Mouse (Mus musculus) embryonic facial prominence, embryonic 13.5 days (tissue): Measurements from ENCODE around the gene Ankrd37. TPM values are rescaled to one million over a fixed set of nuclear protein-coding genes. Genes with fewer than 3 reads are reported as not detected.
A peak's percentile ranks its signal among the peaks of the same experiment; 100 is the strongest.

ENCODE experiments used
- ATAC-seq: fragments of 200-750 bp; cut with Nextera tagmentation; 2 replicates; pipeline ENCODE4 v1.8.0; 2017; ENCODE audit warnings: low read depth; ENCODE audit not compliant: insufficient number of reproducible peaks, insufficient read depth, low FRiP score, low TSS enrichment
- H3K27ac ChIP-seq: fragments of 300-500 bp; sonication (generic); 2 replicates; pipeline ENCODE4 v1.5.1; 2015; ENCODE audit warnings: moderate library complexity, mild to moderate bottlenecking, inconsistent platforms
- H3K27me3 ChIP-seq: fragments of 300-500 bp; sonication (generic); 2 replicates; pipeline ENCODE4 v1.6.1; 2015; ENCODE audit warnings: mild to moderate bottlenecking, inconsistent platforms
- H3K36me3 ChIP-seq: fragments of 300-500 bp; sonication (generic); 2 replicates; pipeline ENCODE4 v1.6.1; 2015; ENCODE audit warnings: mild to moderate bottlenecking, inconsistent platforms
- H3K4me1 ChIP-seq: fragments of 300-500 bp; sonication (generic); 2 replicates; pipeline ENCODE4 v1.6.1; 2015; ENCODE audit warnings: inconsistent platforms
- H3K4me2 ChIP-seq: fragments of 300-500 bp; sonication (generic); 2 replicates; pipeline ENCODE4 v1.6.1; 2015; ENCODE audit warnings: moderate library complexity, mild to moderate bottlenecking, inconsistent platforms
- H3K4me3 ChIP-seq: fragments of 300-500 bp; sonication (generic); 2 replicates; pipeline ENCODE4 v1.5.1; 2015; ENCODE audit warnings: mild to moderate bottlenecking, inconsistent platforms
- H3K9ac ChIP-seq: fragments of 300-500 bp; sonication (generic); 2 replicates; pipeline ENCODE4 v1.6.1; 2015; ENCODE audit warnings: mild to moderate bottlenecking, inconsistent platforms
- H3K9me3 ChIP-seq: fragments of 300-500 bp; sonication (generic); 2 replicates; pipeline ENCODE4 v1.6.1; 2016; ENCODE audit warnings: inconsistent platforms
- WGBS: fragments of 180-500 bp; shearing (Covaris S2); methylation state at CpG from one replicate; pipeline ENCODE4 v1.1.7; 2015; ENCODE audit warnings: mixed read lengths; 5-methylcytosine and 5-hydroxymethylcytosine counted together
- polyA plus RNA-seq: library from polyadenylated mRNA; unstranded; fragments of >200 nt; fragmentation: Nextera tagmentation; extraction: Ambion mirVana; gene quantifications from 2 replicates; pipeline ENCODE4 v1.2.1, GENCODE M21; 2015

Ankrd37 gene
- polyA plus RNA-seq, 1 experiment from 2014 or later = 22.0 TPM

- ATAC-seq = no peak
- 4% methylated on average over 22 of the region's 22 CpGs for WGBS
- Histone ChIP-seq H3K36me3 (peaks cover 21% of the 10 kb centered on the region), H3K4me1 (peaks cover 8% of the 10 kb centered on the region), H3K27me3 (no peaks in the 10 kb centered on the region), H3K4me2 (peak within 1 kb of the TSS; percentile 86), H3K27ac (peak within 1 kb of the TSS; percentile 97), H3K4me3 (peak within 1 kb of the TSS; percentile 54), H3K9me3 (no peaks in the 10 kb centered on the region), H3K9ac (peak within 1 kb of the TSS; percentile 82)
Measured at GRCm38 (mm10) chr8:45999138-45999783, 6.2 kb downstream of the Ankrd37 start, which contains the start of gene Lrp2bp. Gene Lrp2bp, plus strand, starts transcription at chr8:45999303.

- Histone ChIP-seq H3K4me1 (peaks cover 8% of the 10 kb centered on the region), H3K4me2 (peak overlapping the region; percentile 86), H3K9me3 (no peaks in the 10 kb centered on the region), H3K9ac (no peak overlapping the region), H3K36me3 (peaks cover 27% of the 10 kb centered on the region), H3K27ac (no peak overlapping the region), H3K27me3 (no peaks in the 10 kb centered on the region), H3K4me3 (no peak overlapping the region)
- ATAC-seq = no peak
- 57% methylated on average over 2 of the region's 2 CpGs for WGBS
Measured at GRCm38 (mm10) chr8:45998228-45998627, 7.3 kb downstream of the Ankrd37 start.

GRCm38 (mm10) chr8:45995576-45995975, 9.9 kb downstream of the Ankrd37 start:
- H3K4me2 ChIP-seq = no peak overlapping the region
- H3K4me1 ChIP-seq = peaks cover 8% of the 10 kb centered on the region
- no peak for ATAC-seq
- 87% methylated on average over 3 of the region's 3 CpGs for WGBS
- H3K27ac ChIP-seq = no peak overlapping the region
- peaks cover 39% of the 10 kb centered on the region for H3K36me3 ChIP-seq
- H3K27me3 ChIP-seq = no peaks in the 10 kb centered on the region
- no peaks in the 10 kb centered on the region for H3K9me3 ChIP-seq
- H3K4me3 ChIP-seq = no peak overlapping the region
- H3K9ac ChIP-seq = no peak overlapping the region

- H3K27ac ChIP-seq = no peak overlapping the region
- H3K4me2 ChIP-seq = no peak overlapping the region
- no peak overlapping the region for H3K4me3 ChIP-seq
- no peaks in the 10 kb centered on the region for H3K9me3 ChIP-seq
- no peak for ATAC-seq
- 92% methylated on average over 2 of the region's 2 CpGs for WGBS
- no peak overlapping the region for H3K9ac ChIP-seq
- H3K27me3 ChIP-seq = no peaks in the 10 kb centered on the region
- peaks cover 2% of the 10 kb centered on the region for H3K4me1 ChIP-seq
- peaks cover 45% of the 10 kb centered on the region for H3K36me3 ChIP-seq
Measured at GRCm38 (mm10) chr8:45994111-45994510, 11.4 kb downstream of the Ankrd37 start.

GRCm38 (mm10) chr8:45990631-45991310, 14.7 kb downstream of the Ankrd37 start:
- Histone ChIP-seq H3K36me3 (peaks cover 42% of the 10 kb centered on the region), H3K4me3 (no peak overlapping the region), H3K27me3 (no peaks in the 10 kb centered on the region), H3K4me2 (no peak overlapping the region), H3K9me3 (no peaks in the 10 kb centered on the region), H3K9ac (no peak overlapping the region), H3K4me1 (0 out of 2 replicates have a peak, but pooled peaks cover 4% of the 10 kb centered on the region), H3K27ac (no peak overlapping the region)
- ATAC-seq = no peak
- WGBS = 94% methylated on average over 4 of the region's 4 CpGs

- H3K27ac ChIP-seq = no peak overlapping the region
- H3K36me3 ChIP-seq = peaks cover 46% of the 10 kb centered on the region
- H3K4me2 ChIP-seq = no peak overlapping the region
- no peak for ATAC-seq
- 48% methylated on average over 2 of the region's 2 CpGs for WGBS
- no peaks in the 10 kb centered on the region for H3K9me3 ChIP-seq
- 0 out of 2 replicates have a peak, but pooled peaks cover 4% of the 10 kb centered on the region for H3K4me1 ChIP-seq
- no peaks in the 10 kb centered on the region for H3K27me3 ChIP-seq
- H3K9ac ChIP-seq = no peak overlapping the region
- H3K4me3 ChIP-seq = no peak overlapping the region
Measured at GRCm38 (mm10) chr8:45988189-45988588, 17.3 kb downstream of the Ankrd37 start.

- H3K27me3 ChIP-seq = no peaks in the 10 kb centered on the region
- H3K27ac ChIP-seq = no peak overlapping the region
- H3K4me2 ChIP-seq = no peak overlapping the region
- 0 out of 2 replicates have a peak, but pooled peaks cover 4% of the 10 kb centered on the region for H3K4me1 ChIP-seq
- no peaks in the 10 kb centered on the region for H3K9me3 ChIP-seq
- no peak for ATAC-seq
- WGBS = 67% methylated on average over 3 of the region's 3 CpGs
- H3K36me3 ChIP-seq = peaks cover 54% of the 10 kb centered on the region
- no peak overlapping the region for H3K4me3 ChIP-seq
- no peak overlapping the region for H3K9ac ChIP-seq
Measured at GRCm38 (mm10) chr8:45986665-45987064, 18.8 kb downstream of the Ankrd37 start.

- whole genome bisulfite sequencing = 52% methylated on average over 11 of the region's 11 CpGs
Measured at GRCm38 (mm10) chr8:45975837-45976468, 29.6 kb downstream of the Ankrd37 start.

GRCm38 (mm10) chr8:45975126-45975836, 30.2 kb downstream of the Ankrd37 start, which contains the start of the genes 1700029J07Rik and Ufsp2:
Gene 1700029J07Rik, minus strand, starts transcription at chr8:45975252.
Gene Ufsp2, plus strand, starts transcription at chr8:45975528.
- H3K9ac ChIP-seq = peak within 1 kb of the TSS; percentile 78
- H3K4me3 ChIP-seq = peak within 1 kb of the TSS; percentile 68
- H3K4me1 ChIP-seq = peaks cover 14% of the 10 kb centered on the region
- peak within 1 kb of the TSS; percentile 86 for H3K27ac ChIP-seq
- ATAC-seq = peak; percentile 96
- WGBS = under 1% methylated on average over 57 of the region's 57 CpGs
- peaks cover 11% of the 10 kb centered on the region for H3K36me3 ChIP-seq
- no peaks in the 10 kb centered on the region for H3K27me3 ChIP-seq
- 0 out of 2 replicates have a peak, but pooled peaks cover 4% of the 10 kb centered on the region for H3K9me3 ChIP-seq
- peak within 1 kb of the TSS; percentile 71 for H3K4me2 ChIP-seq

More at GRCm38 (mm10) chr8:45975837-45976468, 29.6 kb downstream of the Ankrd37 start:
- Histone ChIP-seq H3K4me3 (peak overlapping the region; percentile 68), H3K4me2 (peak overlapping the region; percentile 71), H3K36me3 (peaks cover 16% of the 10 kb centered on the region), H3K9me3 (0 out of 2 replicates have a peak, but pooled peaks cover 2% of the 10 kb centered on the region), H3K4me1 (peaks cover 14% of the 10 kb centered on the region), H3K27me3 (no peaks in the 10 kb centered on the region), H3K9ac (peak overlapping the region; percentile 78), H3K27ac (peak overlapping the region; percentile 86; the same call in 1 of the 2 replicates)
- no peak for ATAC-seq

- H3K4me2 ChIP-seq = peak overlapping the region; percentile 71
- WGBS = 76% methylated on average over 8 of the region's 8 CpGs
- H3K27ac ChIP-seq = peak overlapping the region; percentile 86; the same call in 1 of the 2 replicates
- peaks cover 8% of the 10 kb centered on the region for H3K36me3 ChIP-seq
- H3K4me3 ChIP-seq = no peak overlapping the region; the same call in 1 of the 2 replicates
- peaks cover 14% of the 10 kb centered on the region for H3K4me1 ChIP-seq
- no peaks in the 10 kb centered on the region for H3K27me3 ChIP-seq
- 0 out of 2 replicates have a peak, but pooled peaks cover 4% of the 10 kb centered on the region for H3K9me3 ChIP-seq
- ATAC-seq = no peak
- peak overlapping the region; percentile 77; the same call in 1 of the 2 replicates for H3K9ac ChIP-seq
Measured at GRCm38 (mm10) chr8:45973988-45974505, 31.5 kb downstream of the Ankrd37 start.
